Mouse (Mus musculus) brown adipose tissue, adult 24 weeks (tissue): ENCODE measurements around the gene Ripor2. TPM values are rescaled to one million over a fixed set of nuclear protein-coding genes. Genes with fewer than 3 reads are reported as not detected.

ENCODE experiments used
- H3K27ac ChIP-seq: fragments of 200-500 bp; replicated peaks from 2 replicates; pipeline ENCODE4 v1.5.1; 2012; ENCODE audit warnings: low read depth, mild to moderate bottlenecking, low read length
- H3K4me1 ChIP-seq: fragments of 200-500 bp; 2 replicates; pipeline ENCODE4 v1.6.1; 2012; ENCODE audit warnings: low read length, mixed read lengths; ENCODE audit not compliant: control insufficient read depth, insufficient read depth, insufficient read length
- H3K4me3 ChIP-seq: fragments of 200-500 bp; 2 replicates; pipeline ENCODE4 v1.5.1; 2012; ENCODE audit warnings: low read depth, mild to moderate bottlenecking, low read length, moderate library complexity; ENCODE audit not compliant: insufficient read depth
- polyA plus RNA-seq: library from polyadenylated mRNA; stranded (reverse); fragments of >200 nt; gene quantifications from 2 replicates; pipeline ENCODE4 v1.2.4, GENCODE M21; 2012; ENCODE audit not compliant: missing spikeins, insufficient read depth, insufficient read length

Ripor2 gene
- polyA plus RNA-seq, 1 experiment, result 3.8 TPM

GRCm38 (mm10) chr13:24619711-24620110, 37.7 kb downstream of the Ripor2 start:
- Histone ChIP-seq H3K4me3 (no peak overlapping the region), H3K4me1 (no peaks in the 10 kb centered on the region), H3K27ac (no peak overlapping the region)

GRCm38 (mm10) chr13:24620439-24620838, 38.5 kb downstream of the Ripor2 start:
- H3K27ac ChIP-seq, result no peak overlapping the region
- H3K4me1 ChIP-seq, result no peaks in the 10 kb centered on the region
- H3K4me3 ChIP-seq, result no peak overlapping the region

GRCm38 (mm10) chr13:24623631-24624030, 41.6 kb downstream of the Ripor2 start:
- no peaks in the 10 kb centered on the region for H3K4me1 ChIP-seq
- no peak overlapping the region for H3K27ac ChIP-seq
- no peak overlapping the region for H3K4me3 ChIP-seq

GRCm38 (mm10) chr13:24625071-24625470, 43.1 kb downstream of the Ripor2 start:
- H3K27ac ChIP-seq, result no peak overlapping the region
- H3K4me1 ChIP-seq, result no peaks in the 10 kb centered on the region
- no peak overlapping the region for H3K4me3 ChIP-seq

GRCm38 (mm10) chr13:24626698-24627436, 44.9 kb downstream of the Ripor2 start:
- Histone ChIP-seq H3K27ac (no peak overlapping the region), H3K4me1 (no peaks in the 10 kb centered on the region), H3K4me3 (no peak overlapping the region)

GRCm38 (mm10) chr13:24628192-24628591, 46.2 kb downstream of the Ripor2 start:
- Histone ChIP-seq H3K4me3 (no peak overlapping the region), H3K27ac (no peak overlapping the region), H3K4me1 (no peaks in the 10 kb centered on the region)

- no peak overlapping the region for H3K4me3 ChIP-seq
- no peak overlapping the region for H3K27ac ChIP-seq
- H3K4me1 ChIP-seq, result no peaks in the 10 kb centered on the region
Measured at GRCm38 (mm10) chr13:24629073-24629621, 47.2 kb downstream of the Ripor2 start.

GRCm38 (mm10) chr13:24630364-24630763, 48.4 kb downstream of the Ripor2 start:
- Histone ChIP-seq H3K4me3 (no peak overlapping the region), H3K27ac (no peak overlapping the region), H3K4me1 (no peaks in the 10 kb centered on the region)

GRCm38 (mm10) chr13:24632988-24633577, 51.1 kb downstream of the Ripor2 start:
- H3K4me3 ChIP-seq, result no peak overlapping the region
- H3K4me1 ChIP-seq, result no peaks in the 10 kb centered on the region
- no peak overlapping the region for H3K27ac ChIP-seq

GRCm38 (mm10) chr13:24634346-24635120, 52.5 kb downstream of the Ripor2 start:
- no peak overlapping the region for H3K27ac ChIP-seq
- H3K4me3 ChIP-seq, result no peak overlapping the region
- H3K4me1 ChIP-seq, result peaks cover under 1% of the 10 kb centered on the region

GRCm38 (mm10) chr13:24638371-24639214, 56.6 kb downstream of the Ripor2 start:
- Histone ChIP-seq H3K27ac (no peak overlapping the region), H3K4me1 (peaks cover 12% of the 10 kb centered on the region), H3K4me3 (peak overlapping the region; percentile 71)

- peak overlapping the region; percentile 71 for H3K4me3 ChIP-seq
- peaks cover 16% of the 10 kb centered on the region for H3K4me1 ChIP-seq
- H3K27ac ChIP-seq, result peak overlapping the region; percentile 11; the same call in 1 of the 2 replicates
Measured at GRCm38 (mm10) chr13:24639215-24640165, 57.5 kb downstream of the Ripor2 start.

- Histone ChIP-seq H3K27ac (peak overlapping the region; percentile 36), H3K4me3 (no peak overlapping the region), H3K4me1 (peaks cover 16% of the 10 kb centered on the region)
Measured at GRCm38 (mm10) chr13:24640166-24640560, 58.2 kb downstream of the Ripor2 start.
